Mouse (Mus musculus) MEL (cell line): ENCODE measurements at regions not wholly inside any gene's neighbourhood (a gene's known extent, or its start where the extent isn't known, plus 50 kb on each side); places are given as distances from the start of the nearest gene placed in this dataset.

Experiments used
- CHD1 ChIP-seq: IDR thresholded peaks from 2 replicates; pipeline ENCODE4 v1.6.1; 2012; ENCODE audit warnings: low read depth, mild to moderate bottlenecking, inconsistent platforms, low read length, improper control_type of control experiment
- CTCF ChIP-seq, 3 experiments: IDR thresholded peaks in 2 of 3; conservative IDR thresholded peaks in 1 of 3; 2 replicates each; pipeline ENCODE4 v1.5.1; 2011 to 2012; ENCODE audit warnings: low read length in 3 of 3, low read depth in 2 of 3, mild to moderate bottlenecking in 2 of 3, improper control_type of control experiment in 1 of 3, inconsistent platforms in 1 of 3, mixed read lengths in 1 of 3, moderate library complexity in 1 of 3; ENCODE audit not compliant: control insufficient read depth in 1 of 3, insufficient read depth in 1 of 3, poor library complexity in 1 of 3, severe bottlenecking in 1 of 3
- EP300 ChIP-seq, 2 experiments: IDR thresholded peaks; 2 replicates each; pipeline ENCODE4 v1.6.1; 2011; ENCODE audit warnings: improper control_type of control experiment in 2 of 2, low read length in 2 of 2, low read depth in 1 of 2, mild to moderate bottlenecking in 1 of 2
- ETS1 ChIP-seq: IDR thresholded peaks from 2 replicates; pipeline ENCODE4 v1.6.1; 2012; ENCODE audit warnings: low read depth, mild to moderate bottlenecking, inconsistent platforms, low read length, improper control_type of control experiment, moderate library complexity
- GATA1 ChIP-seq: IDR thresholded peaks from 2 replicates; pipeline ENCODE4 v1.6.1; 2011; ENCODE audit warnings: low read depth, low read length, improper control_type of control experiment
- HCFC1 ChIP-seq: IDR thresholded peaks from 2 replicates; pipeline ENCODE4 v1.6.1; 2012; ENCODE audit warnings: low read depth, mild to moderate bottlenecking, inconsistent platforms, low read length, improper control_type of control experiment, moderate library complexity
- KAT2A ChIP-seq: conservative IDR thresholded peaks from 2 replicates; pipeline ENCODE4 v1.6.1; 2012; ENCODE audit warnings: low read depth, low read length, improper control_type of control experiment, inconsistent platforms
- MAX ChIP-seq: IDR thresholded peaks from 2 replicates; pipeline ENCODE4 v1.6.1; 2011; ENCODE audit warnings: low read length, improper control_type of control experiment
- NRF1 ChIP-seq: IDR thresholded peaks from 2 replicates; pipeline ENCODE4 v1.6.1; 2014; ENCODE audit warnings: low read depth, mild to moderate bottlenecking, inconsistent platforms, low read length, improper control_type of control experiment, moderate library complexity; ENCODE audit not compliant: poor library complexity, insufficient read depth, severe bottlenecking
- POLR2A ChIP-seq, 2 experiments: IDR thresholded peaks; 2 replicates each; pipeline ENCODE4 v1.6.1; 2011 to 2012; ENCODE audit warnings: low read length in 2 of 2, mild to moderate bottlenecking in 2 of 2, control low read depth in 1 of 2, improper control_type of control experiment in 1 of 2, low read depth in 1 of 2, moderate library complexity in 1 of 2; ENCODE audit not compliant: control insufficient read depth in 1 of 2, insufficient read depth in 1 of 2, poor library complexity in 1 of 2
- RAD21 ChIP-seq: IDR thresholded peaks from 2 replicates; pipeline ENCODE4 v1.6.1; 2011; ENCODE audit warnings: mild to moderate bottlenecking, low read depth, low read length, improper control_type of control experiment
- USF1 ChIP-seq: IDR thresholded peaks from 2 replicates; pipeline ENCODE4 v1.6.1; 2014; ENCODE audit warnings: low read depth, mild to moderate bottlenecking, inconsistent platforms, low read length, improper control_type of control experiment, moderate library complexity
- ZNF384 ChIP-seq: IDR thresholded peaks from 2 replicates; pipeline ENCODE4 v1.6.1; 2012; ENCODE audit warnings: low read depth, mild to moderate bottlenecking, inconsistent platforms, low read length, improper control_type of control experiment

DNA sequence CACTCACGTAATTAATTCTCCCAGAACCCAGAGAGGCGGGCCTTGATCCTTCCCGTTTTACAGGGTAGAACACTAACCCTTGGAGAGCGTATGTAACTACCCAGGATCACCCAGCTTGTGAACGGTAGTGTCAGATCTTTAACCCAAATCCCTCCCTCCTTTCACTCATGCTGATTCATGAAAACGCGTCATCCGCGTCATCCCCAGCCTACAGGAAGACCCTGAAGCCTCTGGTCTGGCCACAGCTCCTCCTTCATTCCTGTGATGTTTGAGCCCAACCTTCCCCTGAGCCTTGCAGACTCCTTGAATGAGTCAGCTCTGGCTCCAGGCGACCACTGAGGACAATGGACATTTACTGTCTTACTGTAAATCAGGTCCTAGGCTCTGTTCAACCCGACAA, 49.8 kb upstream of the Tle3 start:
- TF ChIP-seq POLR2A (IDR thresholded peaks at IDR 0.05; ENCODE audit: control insufficient read depth in 1 of 2, insufficient read depth in 1 of 2, low read depth in 1 of 2, low read length in 2 of 2, poor library complexity in 1 of 2) (no peak), CTCF (IDR thresholded peaks at IDR 0.05 in 2 of 3, conservative IDR thresholded peaks at IDR 0.05 in 1 of 3; ENCODE audit: control insufficient read depth in 1 of 3, insufficient read depth in 1 of 3, low read depth in 2 of 3, low read length in 3 of 3, poor library complexity in 1 of 3, severe bottlenecking in 1 of 3) (no peak), KAT2A (no peak), NRF1 (no peak), RAD21 (no peak), ZNF384 (no peak), CHD1 (no peak), USF1 (no peak), MAX (no peak), ETS1 (no peak), HCFC1 (no peak), GATA1 (no peak), EP300 (IDR thresholded peaks at IDR 0.05; ENCODE audit: low read depth in 1 of 2, low read length in 2 of 2) (no peak)
